Comparison of ENCODE assay signal across 8 mouse cellular contexts in the genomic region with DNA sequence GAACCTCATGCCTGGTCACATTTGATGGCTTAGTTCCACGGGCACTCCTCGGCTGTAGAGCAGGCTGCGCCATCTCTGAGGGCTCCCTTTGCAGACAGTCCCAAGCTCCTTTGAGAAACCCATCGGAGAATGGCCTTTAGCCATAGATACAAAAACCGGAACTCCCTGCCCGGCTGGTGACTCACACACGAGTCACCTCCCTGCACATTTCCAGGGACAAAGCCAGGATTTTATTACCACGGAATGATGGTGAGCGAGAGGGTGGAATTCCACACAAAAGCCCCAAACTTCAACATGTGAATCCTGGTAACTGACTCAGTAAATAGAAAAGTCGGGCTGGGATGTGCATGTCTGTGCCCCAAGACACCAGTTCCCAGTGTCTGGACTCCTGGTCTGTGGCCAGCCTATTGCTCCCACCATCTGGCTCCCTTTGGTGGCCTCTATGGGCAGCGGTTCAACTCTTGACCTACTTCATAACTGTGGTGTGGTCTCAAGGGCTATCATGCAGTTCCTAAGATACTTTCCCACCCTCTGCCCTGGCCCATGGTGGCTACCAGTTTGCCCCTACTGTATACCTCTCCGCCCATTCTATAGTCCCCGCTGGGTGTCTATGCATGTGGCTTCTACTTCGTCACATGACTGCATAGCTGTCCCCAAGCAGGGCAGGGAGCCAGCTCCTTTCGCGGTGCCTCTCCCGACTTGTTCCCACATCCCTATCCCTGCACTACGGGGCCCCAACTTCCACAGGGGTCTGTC. TPM values are rescaled to one million over a fixed set of nuclear protein-coding genes. Genes with fewer than 3 reads are reported as not detected.
DNase-seq lines count a peak whose midpoint lies in the region; ATAC-seq and TF ChIP-seq lines count a peak whose summit lies in the region.

No protein-coding gene starts in this region.

- H3K79me3 ChIP-seq in C2C12 (ENCODE audit: low read depth), result no peaks in the 10 kb centered on the region

- H3K9me3 ChIP-seq in forebrain, embryonic 14.5 days (replicated peaks; ENCODE audit: control insufficient read depth, low read length), result no peaks in the 10 kb centered on the region
- H3K9me3 ChIP-seq in hindbrain, embryonic 15.5 days, result no peaks in the 10 kb centered on the region
- no peaks in the 10 kb centered on the region for H3K9me3 ChIP-seq in liver, embryonic 15.5 days (replicated peaks)

- no peak overlapping the region for H3K27ac ChIP-seq in forebrain, embryonic 14.5 days (ENCODE audit: low read depth, low read length)
- H3K27ac ChIP-seq in hindbrain, embryonic 15.5 days (replicated peaks), result no peak overlapping the region
- 0 out of 2 replicates have a peak overlapping the region, but pooled peaks have one; percentile 24 for H3K27ac ChIP-seq in liver, embryonic 15.5 days (replicated peaks)

- 68% methylated on average over 18 of the region's 18 CpGs for WGBS in forebrain, embryonic 14.5 days
- WGBS in hindbrain, embryonic 15.5 days, result 59% methylated on average over 18 of the region's 18 CpGs
- WGBS in liver, embryonic 15.5 days (ENCODE audit: insufficient replicate concordance), result 58% methylated on average over 18 of the region's 18 CpGs

- H3K79me2 ChIP-seq in C2C12 (ENCODE audit: control insufficient read depth, insufficient read depth), result peaks cover 14% of the 10 kb centered on the region

- TF ChIP-seq CTCF in C2C12 (IDR thresholded peaks at IDR 0.05; ENCODE audit: control insufficient read depth, insufficient read depth, insufficient read length), result no peak

- ATAC-seq in forebrain, embryonic 14.5 days, result peak; percentile 35; the same call in 1 of the 2 replicates
- 0 out of 2 replicates have a peak, but pooled peaks have one; percentile 20 for ATAC-seq in hindbrain, embryonic 15.5 days (ENCODE audit: low FRiP score, low read depth)
- no peak; the same call in 1 of the 2 replicates for ATAC-seq in liver, embryonic 15.5 days (ENCODE audit: insufficient read depth)
- no peak for ATAC-seq in CD4-positive, CD25-positive, alpha-beta regulatory T cell, adult 4 months

- H3K9ac ChIP-seq in forebrain, embryonic 14.5 days (ENCODE audit: low read length), result 0 out of 2 replicates have a peak overlapping the region, but pooled peaks have one; percentile 9
- no peak overlapping the region for H3K9ac ChIP-seq in hindbrain, embryonic 15.5 days
- no peak overlapping the region for H3K9ac ChIP-seq in liver, embryonic 15.5 days

- H3K27me3 ChIP-seq in C2C12 (ENCODE audit: control insufficient read depth, insufficient read depth, insufficient read length), result no peaks in the 10 kb centered on the region
- no peaks in the 10 kb centered on the region for H3K27me3 ChIP-seq in forebrain, embryonic 14.5 days (replicated peaks; ENCODE audit: control insufficient read depth, insufficient read depth, low read length)
- H3K27me3 ChIP-seq in hindbrain, embryonic 15.5 days, result no peaks in the 10 kb centered on the region
- H3K27me3 ChIP-seq in liver, embryonic 15.5 days, result peaks cover 9% of the 10 kb centered on the region; the same call in 1 of the 2 replicates

- no peak overlapping the region for H3K4me2 ChIP-seq in forebrain, embryonic 14.5 days (ENCODE audit: low read length)
- H3K4me2 ChIP-seq in hindbrain, embryonic 15.5 days, result no peak overlapping the region
- 0 out of 2 replicates have a peak overlapping the region, but pooled peaks have one; percentile 20 for H3K4me2 ChIP-seq in liver, embryonic 15.5 days

- no peaks in the 10 kb centered on the region for H3K36me3 ChIP-seq in C2C12 (ENCODE audit: control insufficient read depth, insufficient read depth)
- H3K36me3 ChIP-seq in forebrain, embryonic 14.5 days (ENCODE audit: control insufficient read depth, insufficient read depth, low read length), result no peaks in the 10 kb centered on the region
- no peaks in the 10 kb centered on the region for H3K36me3 ChIP-seq in hindbrain, embryonic 15.5 days
- H3K36me3 ChIP-seq in liver, embryonic 15.5 days (replicated peaks), result no peaks in the 10 kb centered on the region

- H3ac ChIP-seq in C2C12 (ENCODE audit: control insufficient read depth, insufficient read length, low read depth), result peak overlapping the region; percentile 55

- H3K4me1 ChIP-seq in forebrain, embryonic 14.5 days (ENCODE audit: control insufficient read depth, insufficient read depth, low read length), result peaks cover 6% of the 10 kb centered on the region
- H3K4me1 ChIP-seq in hindbrain, embryonic 15.5 days (replicated peaks), result peaks cover 29% of the 10 kb centered on the region
- H3K4me1 ChIP-seq in liver, embryonic 15.5 days (replicated peaks), result peaks cover 25% of the 10 kb centered on the region

- peak; percentile 76 for DNase-seq in adrenal gland, postnatal 10 days
- no peak for DNase-seq in forebrain, embryonic 14.5 days (ENCODE audit: low spot score)
- DNase-seq in ovary, postnatal 36 days (ENCODE audit: low spot score), result peak; percentile 43
- no peak for DNase-seq in spleen, adult 18-20 months

- H3K4me3 ChIP-seq in C2C12 (ENCODE audit: insufficient read depth, poor library complexity, severe bottlenecking), result peak overlapping the region; percentile 35
- H3K4me3 ChIP-seq in forebrain, embryonic 14.5 days (ENCODE audit: low read depth, low read length), result no peak overlapping the region
- no peak overlapping the region for H3K4me3 ChIP-seq in hindbrain, embryonic 15.5 days
- H3K4me3 ChIP-seq in liver, embryonic 15.5 days (replicated peaks), result no peak overlapping the region

TF ChIP-seq in C2C12, 6 proteins besides CTCF, POLR2A, EP300 and RAD21:
- no peak for TF ChIP-seq CEBPB (IDR thresholded peaks at IDR 0.05; ENCODE audit: low read depth)
- peak; percentile 80 for TF ChIP-seq USF1 (IDR thresholded peaks at IDR 0.05; ENCODE audit: low read depth)
- peak; percentile 100 for TF ChIP-seq FOSL1 (IDR thresholded peaks at IDR 0.05; ENCODE audit: insufficient read depth, low read length, poor library complexity, severe bottlenecking)
- no peak for TF ChIP-seq MYOG (IDR thresholded peaks at IDR 0.05; ENCODE audit: control insufficient read depth, extremely low read depth, insufficient read length)
- TF ChIP-seq MYOD1 (IDR thresholded peaks at IDR 0.05; ENCODE audit: control insufficient read depth, insufficient read length, low read depth), result peak; percentile 46
- TF ChIP-seq MAX (IDR thresholded peaks at IDR 0.05), result peak; percentile 68

RNA-seq across cellular contexts. Expression of a gene that starts 7.1 kb away (rescaled TPM):
- polyA plus RNA-seq in C2C12 (2012; fragmentation: generic; extraction: Trizol), result 105 TPM
- total RNA-seq in adrenal gland, postnatal 10 days (2021), result 10 to 100 TPM; 66.2 to 68.2 TPM
- polyA plus RNA-seq in forebrain, embryonic 14.5 days (2014; fragmentation: Nextera tagmentation; extraction: Ambion mirVana), result 44.1 and 55.2 TPM in 2 replicates
- polyA plus RNA-seq in hindbrain, embryonic 15.5 days (2015; fragmentation: Nextera tagmentation; extraction: Ambion mirVana), result 57.0 and 58.1 TPM in 2 replicates
- 23.8 and 27.2 TPM in 2 replicates for polyA plus RNA-seq in liver, embryonic 15.5 days (2015; fragmentation: Nextera tagmentation; extraction: Ambion mirVana)
- polyA plus RNA-seq in CD4-positive, CD25-positive, alpha-beta regulatory T cell, adult 4 months (2017; shearing (Covaris generic)), result 10 to 100 TPM; 20.2 to 25.8 TPM

Comparison
In these comparisons a context has a peak if more than half of its experiments do, and no peak if none do; other contexts are left out.
1. DNase-seq: peak in adrenal gland, postnatal 10 days (single experiment) and ovary, postnatal 36 days (single experiment); none in forebrain, embryonic 14.5 days (single experiment) and spleen, adult 18-20 months (0 of 2).
2. ATAC-seq: peak in forebrain, embryonic 14.5 days (single experiment) and hindbrain, embryonic 15.5 days (single experiment); none in liver, embryonic 15.5 days (single experiment) and CD4-positive, CD25-positive, alpha-beta regulatory T cell, adult 4 months (single experiment).